Mouse (Mus musculus): ENCODE measurements around the gene Zfyve21. TPM values are rescaled to one million over a fixed set of nuclear protein-coding genes. Genes with fewer than 3 reads are reported as not detected.

The Zfyve21 gene
- polyA plus RNA-seq, 1 experiment from 2014 or later: 30.5 TPM

DNA sequence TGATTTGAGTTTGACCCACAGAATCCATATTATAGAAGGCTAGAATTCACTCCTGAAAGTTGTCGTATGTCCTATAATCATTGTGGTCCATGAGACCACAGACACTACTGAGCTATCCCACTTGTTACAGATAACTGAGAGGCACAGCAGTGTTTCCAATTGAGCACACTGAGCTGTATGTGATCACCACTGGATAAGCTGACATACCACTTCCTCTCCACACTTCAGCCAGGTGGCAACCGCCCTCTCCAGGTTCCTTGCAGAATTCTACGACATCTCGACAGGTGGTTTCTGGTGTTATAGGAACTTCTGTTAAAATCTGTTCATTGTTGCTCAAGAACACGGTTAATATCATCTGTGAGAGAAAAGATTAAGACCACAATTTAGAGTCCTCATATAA lies 58.1 kb downstream of the Zfyve21 start:
- ATAC-seq (ENCODE audit: low read depth): no peak

DNA sequence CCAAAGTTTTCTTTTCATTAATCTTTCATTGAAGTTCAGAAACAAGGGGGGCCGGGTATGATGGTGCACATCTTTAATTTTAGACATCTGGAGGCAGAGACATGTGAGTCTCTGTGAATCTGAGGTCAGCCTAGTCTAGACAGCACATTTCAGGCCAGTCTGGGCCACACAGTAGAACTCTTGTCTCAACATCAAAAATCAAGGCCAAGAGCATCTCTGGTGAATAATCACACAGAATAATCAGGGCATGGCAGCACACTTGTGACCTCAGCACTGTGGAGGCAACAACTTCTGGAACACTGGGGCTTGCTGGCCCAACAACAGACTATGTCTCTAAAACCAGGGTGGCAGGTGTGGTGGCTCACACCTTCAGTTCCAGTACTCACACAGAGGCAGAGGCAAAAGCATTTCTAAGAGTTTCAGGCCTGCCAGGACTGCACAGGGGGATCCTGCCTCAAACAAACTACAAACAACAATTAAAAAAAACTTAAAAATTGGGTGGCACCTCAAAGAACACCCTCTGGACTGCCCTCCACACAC lies 60.7 kb downstream of the Zfyve21 start:
- Histone ChIP-seq H3K27me3 (ENCODE audit: control insufficient read depth, insufficient read depth, low read length) (no peaks in the 10 kb centered on the region), H3K9me3 (ENCODE audit: control insufficient read depth, low read length) (no peaks in the 10 kb centered on the region), H3K4me2 (ENCODE audit: low read depth, low read length) (no peak overlapping the region), H3K27ac (ENCODE audit: low read depth, low read length) (no peak overlapping the region), H3K36me3 (ENCODE audit: control insufficient read depth, insufficient read depth, low read length) (0 out of 2 replicates have a peak, but pooled peaks cover 5% of the 10 kb centered on the region), H3K4me3 (ENCODE audit: low read depth, low read length) (no peak overlapping the region), H3K9ac (replicated peaks; ENCODE audit: low read depth, low read length) (no peak overlapping the region), H3K4me1 (ENCODE audit: control insufficient read depth, insufficient read depth, low read length) (no peaks in the 10 kb centered on the region)
- ATAC-seq (ENCODE audit: low read depth): no peak
- 71% methylated on average over 1 of the region's 1 CpGs for WGBS

More for the DNA sequence above, 58.1 kb downstream of the Zfyve21 start:
- Histone ChIP-seq H3K4me2 (ENCODE audit: low read depth, low read length) (no peak overlapping the region), H3K9me3 (ENCODE audit: control insufficient read depth, low read length) (no peaks in the 10 kb centered on the region), H3K4me1 (ENCODE audit: control insufficient read depth, insufficient read depth, low read length) (no peaks in the 10 kb centered on the region), H3K9ac (replicated peaks; ENCODE audit: low read depth, low read length) (no peak overlapping the region), H3K27ac (ENCODE audit: low read depth, low read length) (no peak overlapping the region), H3K4me3 (ENCODE audit: low read depth, low read length) (no peak overlapping the region), H3K36me3 (ENCODE audit: control insufficient read depth, insufficient read depth, low read length) (0 out of 2 replicates have a peak, but pooled peaks cover 5% of the 10 kb centered on the region), H3K27me3 (ENCODE audit: control insufficient read depth, insufficient read depth, low read length) (no peaks in the 10 kb centered on the region)
- 92% methylated on average over 5 of the region's 5 CpGs for WGBS

- Histone ChIP-seq H3K9me3 (ENCODE audit: control insufficient read depth, low read length) (no peaks in the 10 kb centered on the region), H3K36me3 (ENCODE audit: control insufficient read depth, insufficient read depth, low read length) (0 out of 2 replicates have a peak, but pooled peaks cover 5% of the 10 kb centered on the region), H3K9ac (replicated peaks; ENCODE audit: low read depth, low read length) (no peak overlapping the region), H3K27ac (ENCODE audit: low read depth, low read length) (no peak overlapping the region), H3K4me3 (ENCODE audit: low read depth, low read length) (no peak overlapping the region), H3K4me2 (ENCODE audit: low read depth, low read length) (no peak overlapping the region), H3K4me1 (ENCODE audit: control insufficient read depth, insufficient read depth, low read length) (no peaks in the 10 kb centered on the region), H3K27me3 (ENCODE audit: control insufficient read depth, insufficient read depth, low read length) (no peaks in the 10 kb centered on the region)
- ATAC-seq (ENCODE audit: low read depth): no peak
- 88% methylated on average over 3 of the region's 3 CpGs for WGBS
These were observed 61.5 kb downstream of the Zfyve21 start for GRCm38 (mm10) chr12:111875499-111875898.

- Histone ChIP-seq H3K36me3 (ENCODE audit: control insufficient read depth, insufficient read depth, low read length) (no peaks in the 10 kb centered on the region), H3K4me3 (ENCODE audit: low read depth, low read length) (no peak overlapping the region), H3K4me1 (ENCODE audit: control insufficient read depth, insufficient read depth, low read length) (no peaks in the 10 kb centered on the region), H3K9ac (replicated peaks; ENCODE audit: low read depth, low read length) (no peak overlapping the region), H3K9me3 (ENCODE audit: control insufficient read depth, low read length) (no peaks in the 10 kb centered on the region), H3K27me3 (ENCODE audit: control insufficient read depth, insufficient read depth, low read length) (no peaks in the 10 kb centered on the region), H3K27ac (ENCODE audit: low read depth, low read length) (no peak overlapping the region), H3K4me2 (ENCODE audit: low read depth, low read length) (no peak overlapping the region)
- 16% methylated on average over 3 of the region's 3 CpGs for WGBS
- ATAC-seq (ENCODE audit: low read depth): 0 out of 2 replicates have a peak, but pooled peaks have one; percentile 56
These were observed 64.2 kb downstream of the Zfyve21 start for GRCm38 (mm10) chr12:111878213-111878612.

Other genes with a start within 250 kb of the Zfyve21 start
- gene Mark3, start 239.6 kb upstream of the Zfyve21 start, polyA plus RNA-seq (2014; fragmentation: Nextera tagmentation; extraction: Ambion mirVana): 78.1 and 83.7 TPM in 2 replicates
- gene Ckb, start 141.8 kb upstream of the Zfyve21 start, polyA plus RNA-seq (2014; fragmentation: Nextera tagmentation; extraction: Ambion mirVana): 1,430 and 1,628 TPM in 2 replicates
- gene Trmt61a, start 136.1 kb upstream of the Zfyve21 start, polyA plus RNA-seq (2014; fragmentation: Nextera tagmentation; extraction: Ambion mirVana): 4.3 and 5.0 TPM in 2 replicates
- gene Bag5, start 100.9 kb upstream of the Zfyve21 start, polyA plus RNA-seq (2014; fragmentation: Nextera tagmentation; extraction: Ambion mirVana): 68.1 and 71.8 TPM in 2 replicates
- 65.7 and 69.6 TPM in 2 replicates for gene Apopt1, start 100.9 kb upstream of the Zfyve21 start, polyA plus RNA-seq (2014; fragmentation: Nextera tagmentation; extraction: Ambion mirVana)
- 598 and 669 TPM in 2 replicates for gene Klc1, start 55.3 kb upstream of the Zfyve21 start, polyA plus RNA-seq (2014; fragmentation: Nextera tagmentation; extraction: Ambion mirVana)
- 2.9 and 3.4 TPM in 2 replicates for gene Xrcc3, start 297 bp upstream of the Zfyve21 start, polyA plus RNA-seq (2014; fragmentation: Nextera tagmentation; extraction: Ambion mirVana)
- gene Ppp1r13b, start 93.9 kb downstream of the Zfyve21 start, polyA plus RNA-seq (2014; fragmentation: Nextera tagmentation; extraction: Ambion mirVana): 40.0 and 40.1 TPM in 2 replicates
- gene Atp5mpl, start 152.8 kb downstream of the Zfyve21 start, polyA plus RNA-seq (2014; fragmentation: Nextera tagmentation; extraction: Ambion mirVana): 737 and 896 TPM in 2 replicates
- 0.17 and 0.89 TPM in 2 replicates for gene Tdrd9, start 157.4 kb downstream of the Zfyve21 start, polyA plus RNA-seq (2014; fragmentation: Nextera tagmentation; extraction: Ambion mirVana)
- not detected in 2 replicates for gene Rd3l, start 167.1 kb downstream of the Zfyve21 start, polyA plus RNA-seq (2014; fragmentation: Nextera tagmentation; extraction: Ambion mirVana)

All from neural tube, embryonic 14.5 days (tissue).